Mouse (Mus musculus) spleen, adult 12 weeks (tissue): ENCODE measurements around the gene Itih3.

Source experiments
- DNase-seq: peaks from one replicate; pipeline ENCODE4 v3.0.0; 2022; ENCODE audit warnings: low spot score

Gene Itih3

DNA sequence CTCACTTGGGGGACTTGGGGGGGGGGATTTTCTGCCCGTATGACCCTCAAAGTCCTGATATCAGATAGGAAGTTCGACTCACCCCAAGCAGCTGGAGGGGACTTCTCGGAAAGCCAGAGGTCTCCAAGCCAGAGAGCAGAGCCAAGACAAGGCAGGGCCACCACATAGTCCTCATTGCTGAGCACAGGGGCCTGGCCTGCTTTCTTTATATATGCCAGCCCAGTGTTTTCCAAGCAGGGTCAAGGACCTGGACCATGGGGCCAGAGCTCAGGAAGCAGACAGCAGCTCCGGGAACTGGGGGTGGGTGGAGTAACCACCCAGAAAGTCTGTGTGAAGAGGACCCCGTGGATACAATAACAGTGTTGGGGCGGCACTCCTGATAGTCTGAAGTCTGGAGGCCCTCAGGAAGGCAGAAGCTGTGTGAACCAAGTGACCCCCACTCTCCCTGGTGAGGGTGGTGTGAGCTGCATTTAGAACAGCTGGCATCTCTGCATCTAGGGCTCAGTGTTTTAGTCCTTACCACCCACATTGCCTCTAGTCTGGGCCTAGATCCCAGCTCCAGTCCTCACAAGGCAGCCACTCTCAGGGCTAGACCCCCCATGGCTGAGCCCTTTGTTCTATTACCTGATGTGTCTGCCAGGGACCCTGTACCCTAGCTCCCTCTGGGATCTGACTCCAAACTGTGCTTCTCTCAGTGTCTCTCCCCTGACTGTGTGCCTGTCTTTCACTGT is at the start of gene Itih3:
Itih3 (minus strand) TSS at position 386 of the 731 bp plus-strand sequence.
- no peak for DNase-seq

DNA sequence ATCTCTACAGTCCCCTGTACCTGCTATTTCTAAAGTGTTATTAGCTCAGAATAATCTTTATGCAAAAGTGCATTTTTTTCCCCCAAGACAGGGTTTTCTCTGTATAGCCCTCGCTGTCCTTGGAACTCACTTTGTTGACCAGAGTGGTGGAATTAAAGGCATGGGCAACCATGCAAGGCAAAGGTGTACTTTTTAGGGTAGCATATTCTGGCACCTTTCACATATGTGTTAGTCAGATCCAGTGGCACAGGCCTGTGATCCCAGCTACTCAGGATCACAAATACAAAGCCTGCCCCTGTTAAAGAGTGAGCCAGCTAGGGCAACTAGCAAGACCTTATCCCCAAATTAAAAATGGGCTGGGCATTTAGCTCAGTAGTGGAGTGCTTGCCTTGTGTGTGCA is 36.8 kb upstream of the Itih3 start:
- no peak for DNase-seq

DNA sequence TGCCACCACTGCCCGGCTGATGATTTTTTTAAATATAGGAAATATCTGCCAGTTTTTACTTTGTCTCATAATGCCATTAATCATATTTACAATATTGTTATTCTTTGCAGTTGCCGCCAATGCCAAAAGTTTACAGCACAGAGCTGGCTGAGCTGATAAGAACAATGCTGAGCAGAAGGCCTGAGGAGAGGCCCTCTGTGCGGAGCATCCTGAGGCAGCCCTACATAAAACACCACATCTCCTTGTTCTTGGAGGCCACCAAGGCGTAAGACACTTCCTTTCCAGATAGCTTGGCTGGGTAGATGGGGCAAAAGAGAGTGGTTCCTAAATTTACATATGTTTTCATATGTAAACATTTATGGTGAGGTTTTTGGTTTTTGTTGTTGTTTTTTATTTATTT is 35.5 kb upstream of the Itih3 start:
- no peak for DNase-seq

DNA sequence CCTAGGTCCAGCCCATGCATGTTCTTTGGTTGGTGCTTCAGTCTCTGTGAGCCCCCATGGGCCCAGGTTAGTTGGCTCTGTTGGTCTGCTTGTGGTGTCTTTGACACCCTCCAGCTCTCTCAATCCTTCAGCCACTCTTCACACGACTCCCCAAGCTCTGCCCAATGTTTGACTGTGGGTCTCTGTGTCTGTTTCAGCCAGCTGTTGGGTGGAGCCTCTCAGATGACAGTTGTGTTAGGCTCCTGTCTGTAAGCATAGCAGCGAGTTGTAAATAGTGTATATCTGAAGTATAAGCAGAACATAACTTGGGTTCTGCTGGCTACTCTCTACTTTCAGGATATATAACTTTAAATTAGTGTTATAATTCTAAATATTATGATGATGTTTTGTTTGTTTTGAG is 35.0 kb upstream of the Itih3 start:
- DNase-seq = no peak

DNA sequence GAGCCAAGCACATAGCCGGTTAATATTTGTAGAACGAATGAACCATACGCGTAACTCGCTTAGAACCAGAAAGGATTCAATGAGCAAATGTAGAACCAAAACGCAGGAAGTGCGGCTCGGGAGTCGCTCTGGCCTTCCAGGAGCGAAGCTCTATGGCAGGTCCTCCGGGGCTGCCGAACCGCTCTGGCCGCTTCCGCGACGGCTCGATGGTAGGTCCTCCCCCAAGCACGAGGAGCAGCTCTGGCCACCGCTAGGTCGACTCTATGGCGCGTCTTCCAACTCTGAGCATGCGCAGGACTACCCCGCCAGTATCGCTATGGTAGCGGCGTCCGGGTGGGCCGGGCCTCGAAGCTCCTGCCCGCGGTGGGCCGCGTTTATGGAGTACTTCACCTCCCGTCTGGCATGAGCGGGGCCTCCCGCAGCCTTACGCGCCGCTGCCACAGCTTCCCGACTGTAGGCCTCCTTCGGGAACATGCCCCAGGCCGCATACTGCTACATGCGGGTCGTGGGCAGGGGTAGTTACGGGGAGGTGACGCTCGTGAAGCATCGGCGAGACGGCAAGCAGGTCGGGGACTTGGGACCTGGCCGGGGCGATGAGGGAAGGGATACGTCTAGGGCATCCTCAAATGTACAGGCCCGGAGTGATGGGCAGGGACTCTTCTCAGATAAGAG is 27.7 kb upstream of the Itih3 start, which contains the start of gene Nek4:
Nek4 (plus strand) TSS at position 224 of the 672 bp plus-strand sequence.
- peak; percentile 87 for DNase-seq

DNA sequence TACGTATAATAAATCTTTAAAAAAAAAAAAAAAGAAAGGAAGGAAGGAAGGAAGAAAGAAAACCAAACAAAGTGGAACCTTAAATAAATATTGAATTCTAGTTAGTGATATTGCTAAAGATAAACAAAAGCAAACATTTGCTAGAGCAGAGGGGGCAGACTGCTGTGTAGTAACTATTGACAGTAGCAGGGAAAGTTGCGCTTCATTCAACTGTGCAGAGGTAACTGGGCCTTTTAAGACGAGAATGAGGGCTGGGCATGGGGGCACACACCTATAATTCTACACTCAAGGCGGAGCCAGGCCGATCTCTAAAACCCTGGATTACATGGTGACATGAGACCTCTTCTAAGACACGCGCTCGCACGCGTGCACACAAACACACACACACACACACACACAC is 26.4 kb upstream of the Itih3 start:
- DNase-seq = no peak

DNA sequence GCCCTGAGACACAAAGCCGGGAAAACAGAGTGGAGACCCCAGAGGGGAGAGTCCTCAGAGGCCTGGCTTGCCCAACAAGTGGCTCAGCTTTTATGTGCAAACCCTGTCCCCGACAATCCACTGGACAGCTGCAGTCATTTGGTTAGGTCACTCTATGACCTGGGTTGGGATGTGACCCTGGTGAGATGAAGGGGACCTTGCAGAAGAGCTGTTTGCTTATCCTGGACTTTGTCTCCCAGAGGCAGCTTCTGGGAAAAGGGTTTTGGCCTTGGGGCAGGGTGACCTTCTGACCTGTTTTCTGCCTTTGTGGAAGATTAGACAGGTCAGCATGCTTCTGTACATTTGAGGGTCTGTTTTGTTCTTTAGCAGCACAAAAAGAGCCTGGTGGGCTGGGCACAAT is 21.2 kb upstream of the Itih3 start:
- no peak for DNase-seq

DNA sequence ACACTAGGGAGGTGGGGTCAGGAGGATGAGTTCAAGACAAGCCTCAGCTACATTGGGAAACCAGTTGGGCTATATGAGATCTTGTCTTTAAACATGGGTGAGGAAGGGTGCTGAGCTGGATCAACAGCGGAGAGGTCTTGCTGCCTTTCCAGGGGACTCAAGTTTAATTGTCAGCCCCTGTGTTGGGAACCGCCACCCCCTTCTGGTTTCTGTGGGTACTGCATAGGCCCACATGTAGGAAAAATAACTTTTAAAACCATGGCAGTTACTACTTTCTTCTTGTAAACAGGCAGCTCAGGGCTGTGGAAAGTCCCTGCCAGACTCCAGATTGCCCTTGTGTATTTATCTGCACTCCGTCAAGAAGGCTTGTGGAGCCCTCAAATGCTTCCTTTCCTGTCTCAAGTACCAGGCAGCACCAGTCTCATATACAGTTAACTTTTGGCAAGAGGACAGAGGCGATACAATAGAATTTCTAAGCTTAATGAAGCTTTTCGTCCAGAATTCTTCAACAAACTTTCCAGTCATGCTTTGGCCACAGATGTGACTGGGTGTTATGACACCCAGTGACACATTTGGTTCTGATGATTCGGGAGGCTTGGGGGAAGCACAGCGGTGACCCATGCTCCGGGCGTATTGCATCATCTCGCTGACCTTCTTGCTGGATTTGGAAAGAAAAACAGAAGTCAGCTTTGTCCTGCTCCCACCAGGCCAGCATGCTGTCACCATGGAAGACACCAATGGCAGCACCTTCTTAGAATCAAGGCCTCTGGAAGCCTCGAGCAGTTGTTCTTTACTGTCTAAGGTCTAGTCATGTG is 20.5 kb upstream of the Itih3 start:
- DNase-seq = peak; percentile 6

DNA sequence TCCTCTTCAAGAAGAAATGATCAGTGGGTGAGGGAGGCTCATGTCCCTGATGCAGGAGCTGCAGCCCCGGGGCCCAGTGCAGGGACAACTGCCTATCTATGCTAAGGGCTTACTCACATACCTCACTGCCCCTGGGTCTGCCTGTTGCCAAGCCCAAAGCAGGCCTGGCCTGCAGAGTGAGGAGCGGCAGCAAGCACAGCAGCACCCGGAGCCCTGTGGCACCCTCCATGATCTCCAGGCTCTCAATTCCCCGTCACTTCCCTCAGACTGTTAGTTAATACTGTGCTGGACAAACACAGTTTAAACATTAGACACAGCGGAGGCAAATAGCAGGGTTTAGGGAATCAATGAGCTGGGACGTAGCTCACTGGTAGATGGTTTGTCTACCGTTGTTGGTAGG is 19.5 kb upstream of the Itih3 start, which contains the start of gene Itih1:
Itih1 (minus strand) TSS at position 252 of the 400 bp plus-strand sequence.
- no peak for DNase-seq

DNA sequence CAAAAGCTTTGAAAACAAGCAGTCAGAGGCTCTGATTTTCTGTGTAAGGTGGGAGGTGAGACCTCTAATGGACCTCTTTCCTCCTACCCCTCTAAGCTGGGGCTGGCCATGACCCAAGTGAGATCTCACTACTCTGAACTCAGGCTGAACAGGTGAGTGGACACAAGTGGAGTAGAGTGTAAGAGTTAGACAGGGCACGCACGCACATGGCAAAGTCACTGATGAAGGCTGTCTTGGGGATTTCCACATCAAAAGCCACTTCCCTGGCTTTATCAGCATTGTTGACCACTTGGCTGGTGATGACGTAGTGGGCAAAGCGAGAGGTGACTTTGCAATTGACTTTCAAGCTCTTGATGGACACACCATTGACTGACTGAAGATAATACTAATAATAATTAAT is 18.7 kb upstream of the Itih3 start:
- no peak for DNase-seq

DNA sequence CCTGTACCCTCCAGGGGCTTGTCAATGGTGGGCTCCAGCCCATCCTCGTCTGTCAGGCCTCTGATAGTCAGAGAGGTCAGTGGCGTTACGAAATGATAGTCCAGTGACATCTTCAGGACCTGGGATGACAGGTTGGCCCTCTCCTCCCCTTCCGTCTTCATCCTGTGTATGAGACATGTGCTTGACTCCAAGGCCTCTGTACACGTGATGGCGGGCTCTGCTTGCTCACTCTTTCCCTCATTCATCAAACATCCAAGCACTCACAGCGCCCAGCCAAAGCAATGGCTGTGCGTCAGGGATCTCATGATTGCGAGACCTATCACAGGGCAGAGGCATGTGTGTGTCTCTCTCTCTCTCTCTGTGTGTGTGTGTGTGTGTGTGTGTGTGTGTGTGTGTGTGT is 9.8 kb upstream of the Itih3 start:
- no peak for DNase-seq

DNA sequence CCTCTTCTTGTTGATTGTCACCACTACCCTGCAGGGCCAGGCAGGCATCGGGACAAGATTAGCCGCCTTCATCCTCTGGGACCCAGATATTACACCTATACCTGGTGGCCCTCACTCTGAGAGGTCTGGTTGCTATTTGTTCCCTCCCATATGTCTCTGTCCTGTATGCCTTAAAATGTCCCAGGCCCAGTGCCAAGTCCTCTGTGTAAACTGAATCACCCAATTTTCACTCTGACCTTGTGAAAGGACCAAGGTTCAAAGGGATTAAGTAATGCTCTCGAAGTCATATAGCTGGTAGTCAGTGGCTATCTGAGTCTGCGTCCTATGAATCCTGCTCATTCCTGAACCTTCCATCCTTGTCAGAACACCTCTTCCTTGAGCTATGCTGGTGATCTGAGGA is 6.8 kb upstream of the Itih3 start:
- no peak for DNase-seq

DNA sequence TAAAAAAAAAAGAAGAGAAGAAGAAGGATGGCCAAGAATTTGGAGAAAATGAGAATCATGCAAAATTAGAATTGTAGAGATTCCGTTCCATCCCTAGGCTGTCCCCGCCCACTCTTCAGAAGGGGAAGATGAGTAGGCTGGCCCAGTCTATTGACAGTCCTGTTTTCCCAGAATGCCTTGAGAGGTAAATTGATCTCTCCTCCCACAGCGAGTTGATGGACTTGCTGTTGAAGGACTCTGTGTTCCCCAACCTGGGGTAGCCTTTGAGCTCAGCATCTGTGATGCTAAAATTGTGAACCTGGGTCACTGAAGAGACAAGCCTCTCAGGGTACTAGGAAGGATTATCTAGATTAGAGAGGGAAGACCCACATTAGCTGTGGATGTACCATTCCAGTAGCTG is 1.9 kb upstream of the Itih3 start:
- DNase-seq = no peak

DNA sequence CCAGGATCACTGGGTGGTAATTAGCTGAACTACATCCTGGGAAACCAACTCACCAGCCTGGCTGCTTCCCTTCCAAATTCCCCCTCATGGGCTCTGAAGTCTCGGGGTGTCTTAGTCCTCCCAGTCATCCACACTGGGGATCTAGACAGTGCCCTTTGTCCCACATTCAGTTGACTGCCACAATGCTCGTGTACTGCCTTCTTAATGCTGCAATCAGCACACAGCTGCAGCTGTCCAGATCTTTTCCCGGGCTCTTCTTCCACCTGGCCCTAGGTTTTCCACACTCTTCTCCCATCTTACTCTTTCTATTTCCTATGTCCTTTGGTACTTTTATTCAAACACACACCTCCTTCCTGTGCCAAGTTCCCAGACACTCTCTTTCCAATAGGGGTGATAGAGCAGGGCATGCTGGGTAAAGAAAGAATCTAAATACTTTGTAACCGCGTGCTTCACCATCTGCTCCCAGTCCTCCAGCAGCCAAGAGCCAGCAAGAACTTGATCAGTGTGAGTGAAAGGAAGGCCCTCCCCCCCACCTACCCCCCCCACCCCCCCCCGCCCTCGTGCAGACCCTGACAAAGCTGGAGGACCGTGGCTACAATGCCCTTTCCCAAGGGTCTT is 1.4 kb downstream of the Itih3 start:
- no peak for DNase-seq

DNA sequence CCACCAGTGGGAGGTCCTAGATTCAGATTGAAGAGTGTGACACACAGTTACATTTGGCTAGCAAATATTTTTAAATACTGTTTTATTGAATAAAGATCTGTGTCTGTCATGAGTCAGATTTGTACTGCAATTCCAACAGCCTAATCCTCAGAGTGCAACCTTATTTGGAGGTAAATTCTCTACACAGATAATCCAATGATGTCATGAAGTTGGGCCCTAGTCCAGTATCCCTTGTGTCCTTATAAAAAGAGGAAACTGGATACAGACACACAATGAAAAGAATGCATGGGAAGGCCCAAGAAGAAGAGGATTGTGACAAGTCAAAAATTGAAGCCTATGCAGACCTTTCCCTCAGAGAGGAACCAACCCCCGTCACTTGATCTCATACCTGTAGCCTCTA is 7.0 kb downstream of the Itih3 start:
- DNase-seq = no peak

DNA sequence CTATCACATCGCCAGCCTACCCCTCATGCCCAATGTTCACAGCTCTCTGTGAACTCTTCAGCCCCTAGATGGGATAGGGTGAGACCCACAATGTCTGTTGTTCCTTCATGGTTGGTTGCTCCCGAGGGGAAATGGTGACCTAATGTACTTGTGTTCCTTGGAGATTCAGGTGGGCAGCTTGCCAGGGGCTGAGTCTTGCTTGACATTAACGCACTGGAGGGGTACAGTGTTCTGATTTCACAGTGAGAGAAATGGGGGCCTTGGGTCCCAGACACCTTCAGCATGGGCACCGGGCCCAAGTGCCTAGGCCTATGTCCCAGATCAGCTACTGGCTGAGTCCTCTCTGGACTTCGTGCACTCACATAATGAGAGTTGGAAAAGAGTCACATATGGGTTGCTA is 10.2 kb downstream of the Itih3 start:
- DNase-seq = no peak

DNA sequence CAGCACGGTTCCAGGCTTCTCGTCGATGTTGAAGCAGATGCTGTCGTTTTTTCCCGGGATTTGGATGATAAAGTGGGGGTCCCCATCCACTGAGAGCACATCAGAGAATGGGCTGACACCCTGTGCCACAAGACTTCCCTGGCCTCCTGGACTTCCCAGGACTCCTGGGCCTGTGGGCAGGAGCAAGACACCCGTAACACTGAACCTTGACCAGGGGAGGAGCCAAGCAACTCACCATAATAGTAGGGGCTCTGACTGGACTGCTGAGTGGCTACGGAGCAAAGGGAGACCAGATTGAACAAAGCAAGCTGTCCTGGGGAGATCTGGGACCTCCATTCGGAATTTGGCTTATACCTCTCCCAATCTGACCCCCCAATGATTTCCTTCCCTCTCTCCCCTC is 10.9 kb downstream of the Itih3 start:
- no peak for DNase-seq

DNA sequence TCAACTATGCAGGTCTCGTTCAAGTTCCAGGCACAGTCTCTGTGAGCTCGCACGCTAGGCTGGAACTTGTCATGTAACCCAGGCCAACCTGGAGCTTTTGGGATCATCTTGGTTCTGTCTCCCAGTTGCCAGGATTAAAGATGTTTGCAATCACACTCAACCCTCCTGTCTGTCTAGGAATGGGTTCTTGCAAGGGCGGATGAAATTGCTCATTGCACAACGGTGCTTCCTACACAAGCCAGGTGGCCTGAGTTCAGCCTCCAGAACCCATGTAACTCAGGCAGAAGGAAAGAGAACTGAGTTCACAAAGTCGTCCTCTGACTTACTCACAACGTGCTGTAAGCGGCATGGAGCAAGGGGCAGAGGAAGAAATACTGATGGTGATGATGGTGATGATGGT is 12.4 kb downstream of the Itih3 start:
- no peak for DNase-seq

DNA sequence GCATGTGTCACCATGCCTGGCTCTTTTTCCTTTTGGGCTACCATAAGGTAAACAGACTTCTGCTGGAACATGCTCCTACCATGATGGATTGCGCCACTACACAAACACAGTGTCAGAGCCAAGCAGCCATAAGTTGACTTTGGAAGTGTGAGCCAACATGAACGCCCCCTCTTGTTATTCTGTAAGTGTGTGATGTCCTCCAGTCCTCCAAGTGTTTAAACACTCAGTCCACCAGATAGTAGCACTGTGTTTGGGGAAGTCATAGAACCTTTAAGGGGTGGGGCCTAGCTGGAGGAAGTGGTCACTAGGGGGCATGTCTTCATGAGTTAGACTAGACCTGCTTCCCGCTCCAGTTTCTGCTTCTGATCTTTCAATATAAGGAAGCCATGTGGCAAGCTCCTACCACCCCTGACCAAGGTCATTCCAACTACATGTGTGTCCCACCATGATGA is 15.7 kb downstream of the Itih3 start:
- DNase-seq = no peak

DNA sequence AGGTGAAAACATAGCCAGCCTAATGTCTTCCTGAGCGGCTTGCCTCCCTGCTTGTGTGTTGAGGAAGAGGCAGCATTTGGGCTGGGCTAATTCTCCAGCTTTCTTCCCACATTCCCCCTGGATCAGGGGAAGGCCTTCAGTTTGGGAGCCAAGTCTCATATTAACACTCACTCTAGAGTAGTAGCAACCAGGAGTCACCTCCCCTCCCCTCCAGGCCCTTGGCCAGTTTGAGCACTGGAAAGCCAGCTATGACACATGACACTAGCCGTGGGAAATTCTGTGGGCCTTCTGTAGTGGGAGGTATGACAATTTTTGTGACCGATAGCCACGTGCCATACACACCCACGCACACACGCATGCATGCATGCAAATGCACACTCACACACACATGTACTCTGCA is 17.6 kb downstream of the Itih3 start:
- no peak for DNase-seq

DNA sequence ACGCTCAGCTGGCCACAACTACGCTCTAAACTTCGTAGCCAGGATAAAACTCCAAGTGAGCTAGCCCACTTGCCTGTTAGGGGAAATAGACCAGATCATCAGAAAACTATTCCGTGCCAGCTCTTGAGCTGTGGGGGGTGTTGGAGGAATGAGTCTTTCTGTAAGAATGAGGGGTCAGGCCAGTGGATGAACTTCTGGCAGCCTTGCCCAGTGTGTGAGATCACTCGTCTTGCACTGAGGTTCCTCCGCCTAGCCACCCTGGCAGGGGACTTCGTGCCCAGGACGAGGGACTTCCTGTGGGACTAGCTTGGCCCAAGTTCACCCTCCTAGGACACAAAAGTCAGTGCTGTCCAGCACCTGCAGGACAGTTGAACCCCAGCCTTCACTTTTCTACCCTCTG is 19.3 kb downstream of the Itih3 start:
- no peak for DNase-seq

DNA sequence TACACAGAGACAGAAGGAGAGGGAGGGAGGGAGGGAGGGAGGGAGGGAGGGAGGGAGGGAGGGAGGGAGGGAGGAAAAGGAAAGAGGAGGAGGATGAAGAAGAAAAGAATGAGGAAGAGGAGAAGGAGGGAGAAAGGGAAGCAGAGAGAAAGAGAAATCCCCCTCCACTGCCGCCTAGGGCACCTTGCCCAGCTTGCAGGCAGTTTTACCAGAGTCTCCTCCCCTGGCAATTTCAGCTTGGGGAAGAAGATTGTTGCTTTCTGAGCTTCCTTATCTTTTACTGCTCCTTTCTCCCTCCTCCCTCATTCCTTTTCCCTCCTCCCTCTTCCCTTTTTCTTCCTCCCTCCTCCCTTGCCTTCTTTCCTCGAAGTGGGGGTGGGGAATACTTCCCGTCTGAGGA is 20.5 kb downstream of the Itih3 start:
- no peak for DNase-seq
